Mouse (Mus musculus) kidney, embryonic 16.5 days (tissue): ENCODE results near the gene Crybb1. TPM values are rescaled to one million over a fixed set of nuclear protein-coding genes. Genes with fewer than 3 reads are reported as not detected.

Experiments
- ATAC-seq: fragments of 200-750 bp; cut with Nextera tagmentation; 2 replicates; pipeline ENCODE4 v1.8.0; 2017; ENCODE audit warnings: moderate TSS enrichment; ENCODE audit not compliant: low FRiP score, low TSS enrichment
- H3K27ac ChIP-seq: fragments of 300-500 bp; sonication (generic); 2 replicates; pipeline ENCODE4 v1.5.1; 2014; ENCODE audit warnings: low read length
- H3K27me3 ChIP-seq: fragments of 300-500 bp; sonication (generic); 2 replicates; pipeline ENCODE4 v1.6.1; 2014; ENCODE audit warnings: low read length, control low read depth, mixed read lengths; ENCODE audit not compliant: insufficient read depth
- H3K36me3 ChIP-seq: fragments of 300-500 bp; sonication (generic); 2 replicates; pipeline ENCODE4 v1.6.1; 2014; ENCODE audit warnings: low read length, control low read depth, mixed read lengths; ENCODE audit not compliant: insufficient read depth
- H3K4me1 ChIP-seq: fragments of 300-500 bp; sonication (generic); 2 replicates; pipeline ENCODE4 v1.6.1; 2014; ENCODE audit warnings: low read length, control low read depth, mixed read lengths; ENCODE audit not compliant: insufficient read depth
- H3K4me2 ChIP-seq: fragments of 300-500 bp; sonication (generic); replicated peaks from 2 replicates; pipeline ENCODE4 v1.6.1; 2014; ENCODE audit warnings: low read depth, low read length
- H3K4me3 ChIP-seq: fragments of 300-500 bp; sonication (generic); 2 replicates; pipeline ENCODE4 v1.5.1; 2014; ENCODE audit warnings: mild to moderate bottlenecking, low read length
- H3K9ac ChIP-seq: fragments of 300-500 bp; sonication (generic); replicated peaks from 2 replicates; pipeline ENCODE4 v1.6.1; 2014; ENCODE audit warnings: low read length
- H3K9me3 ChIP-seq: fragments of 300-500 bp; sonication (generic); 2 replicates; pipeline ENCODE4 v1.6.1; 2016; ENCODE audit warnings: low read length, control low read depth
- WGBS: fragments of 180-500 bp; shearing (Covaris S2); extraction: QIAGEN DNeasy Blood & Tissue Kit; methylation state at CpG from one replicate; pipeline ENCODE4 v1.1.7; 2014; 5-methylcytosine and 5-hydroxymethylcytosine counted together
- polyA plus RNA-seq: library from polyadenylated mRNA; unstranded; fragments of >200 nt; fragmentation: Nextera tagmentation; extraction: Ambion mirVana; gene quantifications from 2 replicates; pipeline ENCODE4 v1.2.1, GENCODE M21; 2015

The Crybb1 gene
- polyA plus RNA-seq, 1 experiment from 2014 or later: 4.0 TPM

- Histone ChIP-seq H3K9me3 (no peaks in the 10 kb centered on the region), H3K4me3 (no peak overlapping the region), H3K9ac (0 out of 2 replicates have a peak overlapping the region, but pooled peaks have one; percentile 31), H3K27me3 (no peaks in the 10 kb centered on the region), H3K4me2 (no peak overlapping the region; the same call in 1 of the 2 replicates), H3K4me1 (peaks cover 63% of the 10 kb centered on the region), H3K36me3 (no peaks in the 10 kb centered on the region), H3K27ac (peak overlapping the region; percentile 73)
- WGBS: 67% methylated on average over 6 of the region's 6 CpGs
- ATAC-seq: no peak
Measured at GRCm38 (mm10) chr5:112282123-112282779, 26.6 kb downstream of the Crybb1 start.

GRCm38 (mm10) chr5:112282780-112283482 lies 27.3 kb downstream of the Crybb1 start:
- H3K9me3 ChIP-seq: no peaks in the 10 kb centered on the region
- H3K27me3 ChIP-seq: no peaks in the 10 kb centered on the region
- WGBS: 70% methylated on average over 9 of the region's 9 CpGs
- H3K27ac ChIP-seq: peak overlapping the region; percentile 73
- no peak overlapping the region for H3K9ac ChIP-seq
- H3K4me3 ChIP-seq: no peak overlapping the region
- peaks cover 57% of the 10 kb centered on the region for H3K4me1 ChIP-seq
- H3K36me3 ChIP-seq: no peaks in the 10 kb centered on the region
- H3K4me2 ChIP-seq: no peak overlapping the region; the same call in 1 of the 2 replicates
- no peak for ATAC-seq

- no peaks in the 10 kb centered on the region for H3K36me3 ChIP-seq
- H3K4me1 ChIP-seq: peaks cover 55% of the 10 kb centered on the region
- H3K4me3 ChIP-seq: no peak overlapping the region
- no peaks in the 10 kb centered on the region for H3K27me3 ChIP-seq
- H3K9me3 ChIP-seq: no peaks in the 10 kb centered on the region
- ATAC-seq: no peak
- 69% methylated on average over 10 of the region's 10 CpGs for WGBS
- H3K27ac ChIP-seq: peak overlapping the region; percentile 77
- H3K9ac ChIP-seq: no peak overlapping the region
- no peak overlapping the region for H3K4me2 ChIP-seq
Measured at GRCm38 (mm10) chr5:112283543-112284202, 28.1 kb downstream of the Crybb1 start.

GRCm38 (mm10) chr5:112284203-112284582 lies 28.6 kb downstream of the Crybb1 start:
- no peaks in the 10 kb centered on the region for H3K27me3 ChIP-seq
- peaks cover 51% of the 10 kb centered on the region for H3K4me1 ChIP-seq
- H3K36me3 ChIP-seq: no peaks in the 10 kb centered on the region
- H3K9ac ChIP-seq: 0 out of 2 replicates have a peak overlapping the region, but pooled peaks have one; percentile 8
- H3K4me3 ChIP-seq: no peak overlapping the region
- no peaks in the 10 kb centered on the region for H3K9me3 ChIP-seq
- WGBS: 80% methylated on average over 7 of the region's 7 CpGs
- H3K4me2 ChIP-seq: no peak overlapping the region
- H3K27ac ChIP-seq: peak overlapping the region; percentile 77
- ATAC-seq: no peak

GRCm38 (mm10) chr5:112285548-112286085 lies 30.0 kb downstream of the Crybb1 start:
- ATAC-seq: no peak
- H3K4me1 ChIP-seq: peaks cover 55% of the 10 kb centered on the region
- H3K4me3 ChIP-seq: no peak overlapping the region
- no peak overlapping the region for H3K4me2 ChIP-seq
- WGBS: 90% methylated on average over 7 of the region's 7 CpGs
- no peaks in the 10 kb centered on the region for H3K27me3 ChIP-seq
- H3K9ac ChIP-seq: no peak overlapping the region
- no peak overlapping the region for H3K27ac ChIP-seq
- no peaks in the 10 kb centered on the region for H3K36me3 ChIP-seq
- H3K9me3 ChIP-seq: no peaks in the 10 kb centered on the region

- WGBS: 73% methylated on average over 2 of the region's 2 CpGs
- ATAC-seq: no peak
- H3K4me2 ChIP-seq: no peak overlapping the region
- H3K27ac ChIP-seq: no peak overlapping the region
- no peak overlapping the region for H3K4me3 ChIP-seq
- H3K4me1 ChIP-seq: peaks cover 55% of the 10 kb centered on the region
- H3K27me3 ChIP-seq: no peaks in the 10 kb centered on the region
- H3K9ac ChIP-seq: no peak overlapping the region
- no peaks in the 10 kb centered on the region for H3K36me3 ChIP-seq
- no peaks in the 10 kb centered on the region for H3K9me3 ChIP-seq
Measured at GRCm38 (mm10) chr5:112286608-112286983, 31.0 kb downstream of the Crybb1 start.

GRCm38 (mm10) chr5:112286984-112287641 lies 31.5 kb downstream of the Crybb1 start:
- H3K27ac ChIP-seq: no peak overlapping the region
- ATAC-seq: no peak
- no peaks in the 10 kb centered on the region for H3K27me3 ChIP-seq
- peaks cover 59% of the 10 kb centered on the region for H3K4me1 ChIP-seq
- H3K36me3 ChIP-seq: no peaks in the 10 kb centered on the region
- H3K4me3 ChIP-seq: no peak overlapping the region
- no peaks in the 10 kb centered on the region for H3K9me3 ChIP-seq
- H3K4me2 ChIP-seq: no peak overlapping the region
- 64% methylated on average over 11 of the region's 11 CpGs for WGBS
- H3K9ac ChIP-seq: no peak overlapping the region

GRCm38 (mm10) chr5:112287652-112288051 lies 32.0 kb downstream of the Crybb1 start:
- Histone ChIP-seq H3K27me3 (no peaks in the 10 kb centered on the region), H3K4me1 (peaks cover 58% of the 10 kb centered on the region), H3K9me3 (no peaks in the 10 kb centered on the region), H3K4me3 (no peak overlapping the region), H3K36me3 (no peaks in the 10 kb centered on the region), H3K4me2 (no peak overlapping the region), H3K27ac (no peak overlapping the region), H3K9ac (no peak overlapping the region)
- WGBS: 54% methylated on average over 2 of the region's 2 CpGs
- no peak for ATAC-seq
